Mouse (Mus musculus) neutrophil, adult 65 days (primary cell): ENCODE data around the gene Cdkn3. TPM values are rescaled to one million over a fixed set of nuclear protein-coding genes. Genes with fewer than 3 reads are reported as not detected.

Source experiments
- total RNA-seq: library from RNA; stranded (reverse); gene quantifications from 2 replicates; pipeline ENCODE4 v1.2.4, GENCODE M21; 2023

Gene Cdkn3
- 29.7 and 35.2 TPM in 2 replicates for total RNA-seq

DNA sequence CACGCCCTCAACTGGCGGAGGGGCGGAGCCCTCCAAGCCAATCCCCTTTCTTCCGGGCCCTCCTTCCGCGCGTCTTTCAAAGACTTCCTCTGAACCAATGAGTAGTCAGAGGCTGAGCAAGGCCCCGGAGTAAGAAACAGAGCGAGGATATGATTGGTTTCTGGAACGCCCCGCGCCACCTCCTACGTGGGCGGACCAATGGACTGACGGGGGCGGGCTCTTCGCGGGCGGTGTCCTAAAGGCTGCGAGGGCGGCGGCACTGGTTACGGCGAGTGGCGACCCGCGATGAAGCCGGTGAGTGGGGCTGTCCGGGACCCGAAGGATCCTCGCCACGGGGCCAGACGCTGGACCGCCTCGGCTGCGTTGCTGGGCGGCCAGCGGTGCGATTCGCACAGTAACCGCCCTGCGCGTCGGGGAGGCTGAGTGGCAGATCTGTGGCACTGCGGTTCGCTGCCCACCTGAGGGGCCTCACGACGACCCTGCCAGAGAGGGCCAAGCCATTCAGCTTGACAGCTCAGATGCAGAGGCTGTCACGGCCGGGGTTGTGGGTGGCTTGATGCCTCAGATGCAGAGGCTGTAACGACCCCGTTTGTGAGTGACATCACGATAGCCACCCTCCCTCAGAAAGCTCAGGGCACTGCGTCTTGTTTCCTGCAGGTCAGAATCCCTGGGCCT, at the start of gene Cdkn3:
Cdkn3 (plus strand) TSS at position 187 of the 675 bp plus-strand sequence.

GRCm38 (mm10) chr14:46787787-46788504, 27.6 kb downstream of the Cdkn3 start, which contains the start of gene Cnih1:
Cnih1 (minus strand) TSS chr14:46788411.

Other genes with a start within 250 kb of the Cdkn3 start
- gene Cnih1, start 27.9 kb downstream of the Cdkn3 start, total RNA-seq = 20.4 and 20.6 TPM in 2 replicates
- gene Gmfb, start 61.7 kb downstream of the Cdkn3 start, total RNA-seq = 94.4 and 122 TPM in 2 replicates
- 32.6 and 34.1 TPM in 2 replicates for gene Cgrrf1, start 71.6 kb downstream of the Cdkn3 start, total RNA-seq
- gene Samd4, start 122.3 kb downstream of the Cdkn3 start, total RNA-seq = 0.19 and 1.2 TPM in 2 replicates